In genomic region chr13:37929532-37929931, GRCm38 (mm10) we compare ENCODE assay signal across 20 mouse cellular contexts.
DNase-seq lines count a peak whose midpoint lies in the region; ATAC-seq lines count a peak whose summit lies in the region.
"Had no signal": no experiment of that assay in that cellular context is flagged by ENCODE, and none has a peak within 500 bp of the region (broad histone marks: within the 10 kb centered on the region; RNA-seq: fewer than 3 reads in every experiment).

No protein-coding gene starts in this region.

- no peak overlapping the region for H3K9ac ChIP-seq in forebrain, embryonic 11.5 days (ENCODE audit: low read length)
- H3K9ac ChIP-seq: hindbrain, embryonic 13.5 days had no signal

- H3K27me3 ChIP-seq in forebrain, embryonic 11.5 days (ENCODE audit: control insufficient read depth, insufficient read depth, low read length), result no peaks in the 10 kb centered on the region
- H3K27me3 ChIP-seq: hindbrain, embryonic 13.5 days; Patski had no signal

- DNase-seq in ovary, adult 18-20 months (ENCODE audit: low spot score), result peak; percentile 43
- no peak for DNase-seq in ovary, postnatal 36 days (ENCODE audit: low spot score)
- DNase-seq in adrenal gland, adult 8-10 months, result peak; percentile 72
- DNase-seq in adrenal gland, postnatal 36 days, result peak; percentile 64 to 69
- no peak for DNase-seq in kidney, adult 8-10 months
- DNase-seq in forebrain, embryonic 11.5 days (ENCODE audit: low spot score), result no peak
- DNase-seq: cerebellum, adult 11-12 months; cerebellum, adult 9-10 months; gastrocnemius, adult 2 months; gastrocnemius, postnatal 25 days; heart, adult 18-20 months; heart, postnatal 10 days; kidney, adult 18-20 months had no signal

- no peak overlapping the region for H3K4me2 ChIP-seq in forebrain, embryonic 11.5 days (ENCODE audit: low read depth, low read length, severe bottlenecking)
- H3K4me2 ChIP-seq: hindbrain, embryonic 13.5 days had no signal

- no peaks in the 10 kb centered on the region for H3K9me3 ChIP-seq in forebrain, embryonic 11.5 days (ENCODE audit: control insufficient read depth, low read length)
- H3K9me3 ChIP-seq: embryonic facial prominence, embryonic 10.5 days; heart, embryonic 10.5 days; hindbrain, embryonic 13.5 days had no signal

- no peaks in the 10 kb centered on the region for H3K4me1 ChIP-seq in forebrain, embryonic 11.5 days (replicated peaks; ENCODE audit: control insufficient read depth, insufficient read depth, low read length)
- H3K4me1 ChIP-seq: embryonic facial prominence, embryonic 10.5 days; hindbrain, embryonic 13.5 days had no signal

- no peak overlapping the region for H3K27ac ChIP-seq in forebrain, embryonic 11.5 days (ENCODE audit: low read depth, low read length)
- H3K27ac ChIP-seq: embryonic facial prominence, embryonic 10.5 days; gastrocnemius, adult 2 months; heart, embryonic 10.5 days; hindbrain, embryonic 13.5 days; hindbrain, postnatal 0 days had no signal

- no peaks in the 10 kb centered on the region for H3K36me3 ChIP-seq in forebrain, embryonic 11.5 days (ENCODE audit: control insufficient read depth, insufficient read depth, low read length)

- no peak overlapping the region for H3K4me3 ChIP-seq in forebrain, embryonic 11.5 days (ENCODE audit: low read depth, low read length)
- H3K4me3 ChIP-seq: embryonic facial prominence, embryonic 10.5 days; gastrocnemius, adult 2 months; heart, embryonic 10.5 days; hindbrain, embryonic 13.5 days had no signal

- 94% methylated on average over 17 of the region's 17 CpGs for WGBS in forebrain, embryonic 11.5 days

- ATAC-seq in forebrain, embryonic 11.5 days (replicated peaks; ENCODE audit: low FRiP score), result no peak
- ATAC-seq: activated CD4-positive, CD25-positive, alpha-beta regulatory T cell, adult 4 months; forebrain, embryonic 14.5 days; hindbrain, postnatal 0 days; Patski had no signal

Comparison
In these comparisons a context has a peak if more than half of its experiments do, and no peak if none do; other contexts are left out.
1. DNase-seq: peak in ovary, adult 18-20 months (single experiment), adrenal gland, adult 8-10 months (single experiment) and adrenal gland, postnatal 36 days (2 of 2); none in ovary, postnatal 36 days (single experiment), kidney, adult 8-10 months (0 of 2) and forebrain, embryonic 11.5 days (single experiment).